Mouse (Mus musculus) splenic B cell, adult 2 months (primary cell): ENCODE results near the gene Cnot11.
"Not testable (repeated sequence)": the region's sequence is repeated elsewhere in the genome, so short reads cannot be mapped to it uniquely, and the experiment has no call there.

Experiments used
- DNase-seq: peaks from one replicate; pipeline ENCODE4 v3.0.0-alpha.2; 2011; ENCODE audit warnings: low read depth, low spot score
- H3K27me3 ChIP-seq: 2 replicates; pipeline ENCODE4 v1.6.1; 2012; ENCODE audit warnings: mild to moderate bottlenecking, low read length, moderate library complexity, mixed read lengths; ENCODE audit not compliant: control insufficient read depth, poor library complexity, insufficient read depth, severe bottlenecking
- H3K36me3 ChIP-seq: 2 replicates; pipeline ENCODE4 v1.6.1; 2012; ENCODE audit warnings: mild to moderate bottlenecking, low read length, moderate library complexity, mixed read lengths; ENCODE audit not compliant: control insufficient read depth, poor library complexity, insufficient read depth, severe bottlenecking

Gene Cnot11

GRCm38 (mm10) chr1:39581215-39581614, 46.4 kb downstream of the Cnot11 start:
- Histone ChIP-seq H3K27me3 (no peaks in the 10 kb centered on the region; the same call in 1 of the 2 replicates), H3K36me3 (no peaks in the 10 kb centered on the region)
- DNase-seq: no peak

- Histone ChIP-seq H3K27me3 (no peaks in the 10 kb centered on the region; the same call in 1 of the 2 replicates), H3K36me3 (no peaks in the 10 kb centered on the region)
- peak; percentile 6 for DNase-seq
These were observed 48.4 kb downstream of the Cnot11 start for GRCm38 (mm10) chr1:39583173-39583572.

- DNase-seq: no peak
- Histone ChIP-seq H3K27me3 (no peaks in the 10 kb centered on the region; the same call in 1 of the 2 replicates), H3K36me3 (no peaks in the 10 kb centered on the region)
These were observed 50.6 kb downstream of the Cnot11 start for GRCm38 (mm10) chr1:39585416-39585815.

- Histone ChIP-seq H3K27me3 (no peaks in the 10 kb centered on the region), H3K36me3 (no peaks in the 10 kb centered on the region)
- peak; percentile 12 for DNase-seq
These were observed 55.4 kb downstream of the Cnot11 start for GRCm38 (mm10) chr1:39590193-39590592.

GRCm38 (mm10) chr1:39591557-39591956, 56.8 kb downstream of the Cnot11 start:
- DNase-seq, H3K27me3 ChIP-seq, H3K36me3 ChIP-seq: not testable (repeated sequence)

GRCm38 (mm10) chr1:39592090-39592489, 57.3 kb downstream of the Cnot11 start:
- Histone ChIP-seq H3K36me3 (no peaks in the 10 kb centered on the region), H3K27me3 (no peaks in the 10 kb centered on the region)
- DNase-seq: no peak

- no peak for DNase-seq
- Histone ChIP-seq H3K36me3 (no peaks in the 10 kb centered on the region), H3K27me3 (no peaks in the 10 kb centered on the region)
These were observed 59.0 kb downstream of the Cnot11 start for GRCm38 (mm10) chr1:39593836-39594235.
